Mouse (Mus musculus): ENCODE results near the gene Batf2. TPM values are rescaled to one million over a fixed set of nuclear protein-coding genes. Genes with fewer than 3 reads are reported as not detected.

The Batf2 gene
- total RNA-seq, 2 experiments from 2014 or later = 0.71 TPM; not detected in 1

- no peak for DNase-seq (ENCODE audit: low spot score in 2 of 2)
- intact Hi-C loops (cut with DNase I) = no loop called here
These were observed 63.5 kb downstream of the Batf2 start for GRCm38 (mm10) chr19:6204265-6204664.

- intact Hi-C loops (cut with DNase I) = loop anchor here (5.0 kb wide), 1 partner anchor 39 kb away; no protein-coding TSS in a partner anchor
- DNase-seq (ENCODE audit: low spot score in 2 of 2) = no peak
These were observed 65.9 kb downstream of the Batf2 start for GRCm38 (mm10) chr19:6206716-6207115.

- DNase-seq (ENCODE audit: low spot score in 2 of 2) = no peak
- intact Hi-C loops (cut with DNase I) = no loop called here
These were observed 75.4 kb downstream of the Batf2 start for GRCm38 (mm10) chr19:6216046-6216705.

GRCm38 (mm10) chr19:6218606-6219005 lies 77.8 kb downstream of the Batf2 start:
- intact Hi-C loops (cut with DNase I) = no loop called here
- DNase-seq (ENCODE audit: low spot score in 2 of 2) = no peak

Other genes starting within 250 kb of the Batf2 start
- gene Tigd3, start 246.8 kb upstream of the Batf2 start, total RNA-seq (2021) = 1 to 10 TPM; 4.5 to 5.5 TPM
- gene Dpf2, start 228.0 kb upstream of the Batf2 start, total RNA-seq (2021) = 10 to 100 TPM; 84.1 to 96.1 TPM
- gene Cdc42ep2, start 216.2 kb upstream of the Batf2 start, total RNA-seq (2021) = 1 to 10 TPM; 6.2 to 6.6 TPM
- 1 to 10 TPM; 3.8 to 5.6 TPM for gene Pola2, start 176.8 kb upstream of the Batf2 start, total RNA-seq (2021)
- gene Slc22a20, start 154.8 kb upstream of the Batf2 start, total RNA-seq (2021) = not detected
- 10 to 100 TPM; 17.5 to 18.5 TPM for gene Capn1, start 125.1 kb upstream of the Batf2 start, total RNA-seq (2021)
- 10 to 100 TPM; 45.4 to 49.5 TPM for gene Syvn1, start 94.4 kb upstream of the Batf2 start, total RNA-seq (2021)
- gene Mrpl49, start 83.2 kb upstream of the Batf2 start, total RNA-seq (2021) = 10 to 100 TPM; 45.1 to 47.0 TPM
- gene Fau, start 83.1 kb upstream of the Batf2 start, total RNA-seq (2021) = 100 to 1,000 TPM; 593 to 625 TPM
- 10 to 100 TPM; 33.4 to 38.1 TPM for gene Znhit2, start 79.8 kb upstream of the Batf2 start, total RNA-seq (2021)
- 10 to 100 TPM; 24.9 to 25.2 TPM for gene Tm7sf2, start 72.6 kb upstream of the Batf2 start, total RNA-seq (2021)
- 10 to 100 TPM; 71.9 to 77.6 TPM for gene Vps51, start 63.8 kb upstream of the Batf2 start, total RNA-seq (2021)
- not detected for gene Tmem262, start 61.0 kb upstream of the Batf2 start, total RNA-seq (2021)
- gene Gm28374, start 58.7 kb upstream of the Batf2 start, total RNA-seq (2021) = under 1 TPM; 0.53 to 0.55 TPM
- 10 to 100 TPM; 36.5 to 37.2 TPM for gene Zfpl1, start 56.0 kb upstream of the Batf2 start, total RNA-seq (2021)
- under 1 TPM; 0.18 to 0.34 TPM for gene Cdca5, start 56.0 kb upstream of the Batf2 start, total RNA-seq (2021)
- gene AC131692.1, start 46.6 kb upstream of the Batf2 start, total RNA-seq (2021) = not detected
- under 1 TPM in 1 of 2 experiments, not detected in 1; 0.21 TPM for gene Naaladl1, start 35.2 kb upstream of the Batf2 start, total RNA-seq (2021)
- gene Sac3d1, start 22.3 kb upstream of the Batf2 start, total RNA-seq (2021) = 10 to 100 TPM; 23.7 to 25.0 TPM
- 10 to 100 TPM; 36.2 to 43.6 TPM for gene Snx15, start 12.7 kb upstream of the Batf2 start, total RNA-seq (2021)
- 10 to 100 TPM; 71.5 to 76.8 TPM for gene Arl2, start 565 bp downstream of the Batf2 start, total RNA-seq (2021)
- under 1 TPM in 1 of 2 experiments, not detected in 1; 0.53 TPM for gene Majin, start 43.4 kb downstream of the Batf2 start, total RNA-seq (2021)
- not detected for gene Gpha2, start 85.4 kb downstream of the Batf2 start, total RNA-seq (2021)
- 100 to 1,000 TPM; 153 to 165 TPM for gene Ppp2r5b, start 94.9 kb downstream of the Batf2 start, total RNA-seq (2021)
- 10 to 100 TPM; 33.1 to 35.6 TPM for gene Atg2a, start 100.7 kb downstream of the Batf2 start, total RNA-seq (2021)
- 10 to 100 TPM; 35.9 to 40.3 TPM for gene Ehd1, start 135.7 kb downstream of the Batf2 start, total RNA-seq (2021)
- 1 to 10 TPM; 2.7 to 2.9 TPM for gene Cdc42bpg, start 165.5 kb downstream of the Batf2 start, total RNA-seq (2021)
- gene Men1, start 194.0 kb downstream of the Batf2 start, total RNA-seq (2021) = 10 to 100 TPM; 69.7 to 70.0 TPM
- gene Map4k2, start 200.2 kb downstream of the Batf2 start, total RNA-seq (2021) = 10 to 100 TPM; 83.3 to 92.3 TPM
- 100 to 1,000 TPM; 180 to 195 TPM for gene Sf1, start 222.7 kb downstream of the Batf2 start, total RNA-seq (2021)
- gene Pygm, start 243.4 kb downstream of the Batf2 start, total RNA-seq (2021) = 10 to 100 TPM; 26.8 to 35.5 TPM

All from left cerebral cortex, postnatal 25 days (tissue).